Mouse (Mus musculus): ENCODE measurements around the gene Rbfox1. TPM values are rescaled to one million over a fixed set of nuclear protein-coding genes. Genes with fewer than 3 reads are reported as not detected.

The Rbfox1 gene
- total RNA-seq, 2 experiments from 2014 or later, result 42.1 to 47.4 TPM

- intact Hi-C loops (cut with DNase I), result no loop called here
- DNase-seq, result no peak
These were observed 76.6 kb downstream of the Rbfox1 start for GRCm38 (mm10) chr16:5961786-5962185.

- no peak for DNase-seq
These were observed 89.0 kb downstream of the Rbfox1 start for GRCm38 (mm10) chr16:5974172-5974571.

GRCm38 (mm10) chr16:5992045-5993011 is 107.2 kb downstream of the Rbfox1 start:
- DNase-seq, result no peak
- intact Hi-C loops (cut with DNase I), result no loop called here

More at GRCm38 (mm10) chr16:5974172-5974571, 89.0 kb downstream of the Rbfox1 start:
- intact Hi-C loops (cut with DNase I), result no loop called here

GRCm38 (mm10) chr16:5997136-5997535 is 112.0 kb downstream of the Rbfox1 start:
- DNase-seq, result no peak
- intact Hi-C loops (cut with DNase I), result no loop called here

GRCm38 (mm10) chr16:5997651-5998050 is 112.5 kb downstream of the Rbfox1 start:
- intact Hi-C loops (cut with DNase I), result no loop called here
- no peak for DNase-seq

- no peak for DNase-seq
- intact Hi-C loops (cut with DNase I), result no loop called here
These were observed 114.9 kb downstream of the Rbfox1 start for GRCm38 (mm10) chr16:6000016-6000415.

- DNase-seq, result no peak
- intact Hi-C loops (cut with DNase I), result no loop called here
These were observed 121.8 kb downstream of the Rbfox1 start for GRCm38 (mm10) chr16:6006996-6007395.

- intact Hi-C loops (cut with DNase I), result no loop called here
- no peak for DNase-seq
These were observed 127.7 kb downstream of the Rbfox1 start for GRCm38 (mm10) chr16:6012853-6013252.

GRCm38 (mm10) chr16:6018639-6019038 is 133.5 kb downstream of the Rbfox1 start:
- DNase-seq, result peak; percentile 67 to 83

GRCm38 (mm10) chr16:6019361-6019760 is 134.2 kb downstream of the Rbfox1 start:
- DNase-seq, result no peak

More at GRCm38 (mm10) chr16:6018639-6019038, 133.5 kb downstream of the Rbfox1 start:
- intact Hi-C loops (cut with DNase I), result loop anchor here (2.0 to 5.0 kb wide), 3 partner anchors 121 to 546 kb away; no protein-coding TSS in a partner anchor

GRCm38 (mm10) chr16:6031280-6031679 is 146.1 kb downstream of the Rbfox1 start:
- intact Hi-C loops (cut with DNase I), result no loop called here

More at GRCm38 (mm10) chr16:6019361-6019760, 134.2 kb downstream of the Rbfox1 start:
- intact Hi-C loops (cut with DNase I), result loop anchor here (2.0 to 5.0 kb wide), 3 partner anchors 122 to 547 kb away; no protein-coding TSS in a partner anchor

GRCm38 (mm10) chr16:6032563-6032962 is 147.4 kb downstream of the Rbfox1 start:
- DNase-seq, result no peak
- intact Hi-C loops (cut with DNase I), result no loop called here

More at GRCm38 (mm10) chr16:6031280-6031679, 146.1 kb downstream of the Rbfox1 start:
- DNase-seq, result no peak

- no peak for DNase-seq
- intact Hi-C loops (cut with DNase I), result no loop called here
These were observed 149.7 kb downstream of the Rbfox1 start for GRCm38 (mm10) chr16:6034876-6035275.

- no peak for DNase-seq
- intact Hi-C loops (cut with DNase I), result no loop called here
These were observed 151.9 kb downstream of the Rbfox1 start for GRCm38 (mm10) chr16:6037009-6037408.

- DNase-seq, result no peak
- intact Hi-C loops (cut with DNase I), result no loop called here
These were observed 157.6 kb downstream of the Rbfox1 start for GRCm38 (mm10) chr16:6042766-6043165.

- no peak for DNase-seq
- intact Hi-C loops (cut with DNase I), result no loop called here
These were observed 163.4 kb downstream of the Rbfox1 start for GRCm38 (mm10) chr16:6048601-6049000.

GRCm38 (mm10) chr16:6062495-6062894 is 177.3 kb downstream of the Rbfox1 start:
- intact Hi-C loops (cut with DNase I), result no loop called here
- DNase-seq, result no peak

GRCm38 (mm10) chr16:6065481-6065880 is 180.3 kb downstream of the Rbfox1 start:
- intact Hi-C loops (cut with DNase I), result no loop called here
- DNase-seq, result no peak

GRCm38 (mm10) chr16:6075442-6076050 is 190.4 kb downstream of the Rbfox1 start:
- no peak for DNase-seq
- intact Hi-C loops (cut with DNase I), result no loop called here

GRCm38 (mm10) chr16:6079017-6079416 is 193.9 kb downstream of the Rbfox1 start:
- intact Hi-C loops (cut with DNase I), result no loop called here
- no peak for DNase-seq

- no peak for DNase-seq
- intact Hi-C loops (cut with DNase I), result no loop called here
These were observed 199.7 kb downstream of the Rbfox1 start for GRCm38 (mm10) chr16:6084701-6085365.
